Mouse (Mus musculus) cerebellum, postnatal 4 days (tissue): ENCODE results near the gene Ubr3.

Source experiments
- DNase-seq, 2 experiments: peaks; one replicate each; pipeline ENCODE4 v3.0.0; 2022; ENCODE audit warnings: low spot score in 2 of 2, mixed read lengths in 1 of 2

The Ubr3 gene

DNA sequence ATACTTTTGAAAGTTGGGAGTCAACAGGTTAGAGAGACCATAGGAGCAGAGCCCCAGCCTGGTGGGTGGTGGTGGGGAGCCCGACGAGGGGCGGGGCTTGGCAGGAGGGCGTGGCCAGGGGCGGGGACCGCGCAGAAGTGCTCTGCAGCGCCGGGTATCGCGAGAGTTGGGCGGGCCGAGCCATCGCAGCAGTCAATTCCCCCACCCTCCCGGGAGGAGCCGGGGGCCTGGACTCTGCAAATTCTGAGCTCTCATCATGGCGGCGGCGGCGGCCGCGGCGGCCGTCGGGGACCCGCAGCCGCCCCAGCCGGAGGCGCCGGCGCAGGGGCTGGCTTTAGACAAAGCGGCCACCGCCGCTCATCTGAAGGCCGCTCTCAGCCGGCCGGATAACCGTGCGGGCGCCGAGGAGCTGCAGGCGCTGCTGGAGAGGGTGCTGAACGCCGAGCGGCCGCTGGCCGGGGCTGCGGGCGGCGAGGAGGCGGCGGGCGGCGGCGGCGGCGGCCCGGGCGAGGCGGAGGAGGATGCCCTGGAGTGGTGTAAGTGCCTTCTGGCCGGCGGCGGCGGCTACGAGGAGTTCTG lies at the start of gene Ubr3:
Gene Ubr3, plus strand, starts transcription at position 208 of the 579 bp plus-strand sequence.
- DNase-seq, result peak; percentile 96 to 98

DNA sequence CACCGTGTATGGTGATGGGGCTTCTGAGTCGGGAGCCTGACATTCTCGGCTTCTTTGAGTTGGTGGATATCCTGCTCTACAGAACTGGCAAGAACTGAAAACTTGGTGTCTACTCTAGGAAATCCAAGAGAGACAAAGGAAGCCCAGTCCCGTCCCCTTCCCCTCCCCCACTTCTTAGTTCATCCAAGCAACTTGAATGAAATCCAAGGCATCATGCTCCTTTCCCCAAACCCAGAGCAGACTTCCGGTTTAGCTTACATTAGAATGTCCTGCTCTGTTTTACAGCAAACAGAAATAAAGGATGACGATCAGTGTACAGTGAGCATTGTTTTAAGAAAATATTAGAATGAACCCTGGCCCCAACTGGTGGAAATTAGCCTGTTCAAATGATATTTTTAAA lies 47.8 kb upstream of the Ubr3 start:
- DNase-seq, result no peak

DNA sequence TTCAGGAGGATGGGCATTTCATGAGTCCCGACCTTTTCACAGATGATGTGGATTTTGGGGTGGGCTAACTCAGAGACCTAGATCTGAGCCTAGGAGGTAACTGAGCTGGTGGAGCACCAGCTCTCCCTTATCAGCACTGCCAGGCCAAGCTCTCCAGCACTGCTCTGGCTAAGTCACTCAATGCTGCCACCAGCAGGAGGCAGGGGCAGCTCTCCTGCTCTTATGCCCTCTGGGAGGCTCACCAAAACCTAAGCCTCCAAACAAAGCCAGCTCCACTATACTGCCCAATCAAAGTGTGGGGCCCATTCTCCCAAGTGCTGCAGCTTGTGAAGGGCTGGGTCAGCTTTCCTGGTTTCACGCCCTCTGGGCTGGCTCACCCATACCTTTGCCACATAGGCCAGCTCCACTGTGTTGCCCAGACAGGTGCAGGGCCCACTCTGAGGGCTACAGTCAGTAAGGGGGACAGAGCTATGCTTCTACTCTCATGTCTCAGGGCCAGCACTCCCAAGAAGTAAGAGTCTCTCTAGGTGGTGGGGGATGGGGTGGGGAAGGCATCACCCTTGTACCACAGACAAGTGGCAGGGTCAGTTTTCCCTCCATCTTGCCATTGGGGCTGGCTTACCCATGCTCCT lies 45.5 kb upstream of the Ubr3 start:
- no peak for DNase-seq

DNA sequence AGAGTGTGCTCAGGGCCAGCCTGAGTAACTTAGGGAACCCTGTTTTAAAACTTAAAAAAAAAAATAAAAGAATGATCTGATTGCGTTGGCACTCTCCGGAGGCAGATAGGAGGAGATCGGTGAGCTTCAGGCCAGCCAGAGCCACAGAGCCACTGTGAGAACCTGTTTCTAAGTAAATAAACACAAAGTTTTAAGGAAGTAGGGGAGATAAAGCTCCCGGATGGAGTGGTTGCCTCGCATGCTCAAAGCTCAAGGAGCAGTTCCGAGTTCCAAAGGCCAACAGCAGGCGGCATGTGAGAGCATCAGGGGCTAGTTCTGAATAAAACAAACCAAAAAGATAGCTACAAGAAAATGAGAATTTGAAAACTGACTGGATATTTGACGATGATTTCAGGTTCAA lies 40.7 kb upstream of the Ubr3 start:
- DNase-seq, result no peak

DNA sequence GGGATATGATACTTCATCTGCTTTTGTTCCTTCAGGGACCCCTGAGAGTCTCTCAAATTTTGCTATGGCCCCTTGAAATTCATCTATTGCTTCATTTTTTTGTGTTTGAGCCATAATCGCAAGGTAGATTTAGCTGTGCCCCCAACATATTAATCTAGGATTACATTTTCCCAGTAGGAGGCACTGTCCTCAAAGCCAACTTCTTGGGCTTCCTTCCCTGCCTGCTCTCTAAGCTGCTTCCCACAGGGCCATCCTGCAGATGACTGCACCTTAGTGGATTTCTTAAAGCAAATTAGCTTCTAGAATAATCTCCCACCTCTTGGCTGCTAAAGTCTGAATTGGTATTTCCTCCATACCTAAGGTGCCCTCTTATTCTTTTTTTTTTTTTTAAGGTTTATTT lies 39.2 kb upstream of the Ubr3 start:
- no peak for DNase-seq

DNA sequence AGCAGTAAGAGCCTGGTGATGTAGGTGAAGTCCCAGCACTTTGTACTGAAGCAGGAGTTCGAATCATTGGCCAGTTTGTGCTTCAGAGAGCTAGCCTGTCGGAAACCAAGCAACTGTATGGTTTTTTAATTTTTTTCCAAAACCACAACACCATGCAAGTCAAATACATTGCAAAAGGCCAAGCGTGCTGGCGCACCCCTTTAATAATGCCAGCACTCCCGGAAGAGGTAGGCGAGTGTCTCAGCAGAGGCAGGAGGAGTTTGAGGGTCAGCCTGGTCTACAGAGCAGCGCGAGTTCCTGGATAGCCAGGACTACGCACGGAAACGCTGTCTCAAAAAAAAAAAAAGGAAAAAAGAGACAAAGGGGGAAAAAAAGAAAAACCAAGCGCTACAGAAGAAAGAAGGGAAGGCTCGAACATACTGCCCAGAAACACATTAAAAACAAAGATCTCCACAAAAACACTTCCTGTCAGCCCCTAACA lies 36.0 kb upstream of the Ubr3 start:
- DNase-seq, result no peak

DNA sequence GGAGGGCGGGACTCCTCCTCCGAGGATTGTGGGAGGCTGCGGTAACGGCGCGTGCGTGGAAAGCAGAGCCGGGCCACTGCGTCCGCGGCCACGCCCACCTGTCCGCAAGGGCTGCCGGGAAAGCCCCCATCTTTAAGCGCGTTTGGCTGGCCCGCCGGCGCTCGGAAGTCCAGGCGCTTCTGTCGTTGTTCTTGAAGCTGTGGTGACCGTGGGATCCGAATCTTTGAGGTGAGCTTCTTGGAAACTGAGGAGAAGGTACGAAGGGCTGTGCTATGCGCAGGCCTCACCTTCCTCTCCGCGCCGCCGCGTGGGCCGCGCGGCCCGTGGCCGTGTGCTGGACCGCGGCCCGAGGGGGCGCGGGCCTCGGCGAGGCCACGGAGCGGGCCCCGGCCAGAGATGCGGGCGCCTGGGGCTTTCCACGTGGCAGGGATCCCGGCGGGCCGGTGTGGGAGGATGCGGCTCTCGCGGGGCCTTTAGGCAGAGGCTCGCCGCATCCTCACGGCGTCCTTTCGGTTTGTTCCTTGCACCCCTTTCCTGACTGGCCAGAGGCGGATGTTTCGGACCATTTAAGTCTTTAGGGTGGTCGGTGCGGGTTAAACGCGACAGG lies 35.5 kb upstream of the Ubr3 start, which contains the start of gene Ssb:
Gene Ssb, plus strand, starts transcription at position 78 of the 607 bp plus-strand sequence.
- peak; percentile 79 to 93 for DNase-seq

DNA sequence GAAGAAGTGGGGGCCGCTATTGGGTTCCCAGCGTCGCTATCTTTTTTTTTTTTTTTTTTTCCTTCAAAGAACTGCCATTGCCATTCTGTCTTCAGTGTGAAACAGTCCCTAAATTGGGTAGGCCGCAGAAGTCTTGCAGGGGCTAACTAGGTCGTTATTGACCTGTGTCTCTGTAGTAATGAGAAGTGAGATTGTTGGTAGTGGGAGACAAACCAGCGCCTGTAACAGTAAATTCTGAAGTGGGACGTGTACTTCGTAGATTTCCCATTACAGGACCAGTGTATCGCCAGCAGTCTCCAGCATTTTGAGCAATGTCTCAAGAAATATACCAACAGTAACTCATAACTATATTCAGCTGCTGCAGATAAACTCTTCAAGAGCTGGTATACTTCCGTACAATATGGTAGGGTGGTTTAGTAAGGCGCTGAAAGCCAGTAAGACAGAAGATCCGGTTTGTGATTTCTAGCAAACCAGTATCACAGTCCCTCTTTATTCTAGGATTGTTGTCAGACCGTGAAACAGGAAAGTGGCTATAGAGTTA lies 34.9 kb upstream of the Ubr3 start:
- no peak for DNase-seq

DNA sequence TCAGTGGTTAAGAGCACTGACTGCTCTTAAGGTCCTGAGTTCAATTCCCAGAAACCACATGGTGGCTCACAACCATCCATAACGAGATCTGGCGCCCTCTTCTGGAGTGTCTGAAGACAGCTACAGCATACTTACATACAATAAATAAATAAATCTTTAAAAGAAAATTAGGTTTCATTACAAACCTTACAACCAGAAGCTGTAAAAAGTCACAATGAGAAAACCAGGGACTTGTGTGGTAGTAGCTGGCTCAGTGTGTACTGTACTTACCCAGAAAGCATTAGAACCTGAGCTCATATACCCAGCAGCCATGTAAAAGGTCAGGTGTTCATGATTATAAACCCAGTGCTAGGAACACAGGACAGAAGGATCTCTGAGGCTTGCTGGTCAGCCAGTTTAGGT lies 13.1 kb upstream of the Ubr3 start:
- DNase-seq, result no peak

DNA sequence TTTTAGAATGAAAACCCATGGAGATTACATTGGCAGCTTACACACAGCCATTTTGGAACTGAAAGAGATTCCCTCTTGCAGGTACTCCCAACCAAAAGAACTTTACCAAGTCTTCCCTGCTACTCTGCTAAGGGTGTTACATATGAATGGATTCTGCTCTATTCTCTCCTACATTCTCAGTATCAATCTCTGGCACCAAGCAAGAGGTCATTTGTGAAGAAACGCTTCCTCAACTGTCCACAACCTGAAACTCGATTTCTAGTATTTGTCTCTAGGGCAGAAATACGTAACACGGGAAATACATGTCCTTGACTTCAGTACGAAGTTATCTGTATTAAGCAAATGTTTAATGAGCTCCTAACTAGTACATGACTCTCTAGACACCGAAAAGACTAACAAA lies 12.5 kb upstream of the Ubr3 start:
- DNase-seq, result no peak

DNA sequence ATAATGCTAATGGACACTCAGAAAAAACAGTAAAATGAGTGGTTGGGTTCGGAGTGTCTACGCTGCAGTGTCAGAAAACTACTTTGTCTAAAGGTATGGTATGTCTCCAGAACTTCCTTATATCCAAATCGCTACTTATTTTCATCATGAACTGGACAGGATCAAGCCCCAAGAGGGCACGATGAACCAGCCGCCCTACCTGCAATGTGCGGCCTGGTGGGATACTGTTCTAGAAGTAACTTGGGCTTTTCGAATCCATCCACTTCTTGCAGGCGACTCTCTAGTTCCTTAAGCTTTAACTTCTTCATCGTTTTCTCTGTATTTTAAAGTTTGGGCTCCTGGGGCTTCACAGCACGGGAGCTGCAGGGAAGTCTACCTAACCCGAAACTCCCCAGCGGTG lies 12.0 kb upstream of the Ubr3 start:
- no peak for DNase-seq

DNA sequence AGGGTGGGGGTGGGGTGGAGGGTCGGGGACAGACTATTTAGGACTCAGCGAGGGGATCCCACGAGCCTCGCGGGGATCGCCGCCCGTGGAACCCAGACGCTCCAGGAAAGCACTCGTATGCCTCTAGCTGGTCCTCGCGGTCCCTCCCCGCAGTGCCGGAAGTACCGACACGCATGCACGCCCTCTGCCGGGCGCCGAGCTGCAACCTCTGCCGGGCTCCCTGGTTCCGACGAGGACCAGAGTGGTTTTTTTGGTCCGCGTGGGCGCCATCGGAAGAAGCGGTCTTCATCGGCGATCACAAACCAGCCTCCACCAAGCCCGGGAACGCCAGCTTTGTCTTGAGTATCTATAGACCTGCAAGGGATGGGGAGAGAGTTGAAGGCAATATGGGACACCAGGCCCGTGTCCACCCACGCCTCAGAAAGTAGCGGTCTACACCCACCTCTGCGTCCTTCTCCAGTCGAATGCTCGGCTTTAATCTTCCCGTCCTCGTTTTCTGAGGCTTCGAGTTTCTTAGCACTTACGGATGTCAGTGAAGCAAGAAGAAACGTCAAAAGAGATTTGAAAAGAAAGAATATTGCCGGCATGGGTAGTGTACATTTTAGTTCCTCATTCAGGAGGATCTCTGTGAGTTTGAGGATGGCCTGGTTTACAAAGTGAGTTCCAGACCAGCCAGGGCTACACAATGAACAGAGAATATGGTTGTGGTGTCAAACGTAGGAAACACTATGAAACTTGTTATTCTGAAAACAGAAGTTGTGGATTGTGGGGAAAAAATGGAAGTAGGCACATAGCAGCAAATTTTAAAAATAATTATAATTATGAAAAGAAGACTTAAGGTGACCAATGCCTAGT lies 11.4 kb upstream of the Ubr3 start, which contains the start of gene Mettl5:
Gene Mettl5, minus strand, starts transcription at position 165 of the 855 bp plus-strand sequence.
- peak; percentile 78 to 88 for DNase-seq

DNA sequence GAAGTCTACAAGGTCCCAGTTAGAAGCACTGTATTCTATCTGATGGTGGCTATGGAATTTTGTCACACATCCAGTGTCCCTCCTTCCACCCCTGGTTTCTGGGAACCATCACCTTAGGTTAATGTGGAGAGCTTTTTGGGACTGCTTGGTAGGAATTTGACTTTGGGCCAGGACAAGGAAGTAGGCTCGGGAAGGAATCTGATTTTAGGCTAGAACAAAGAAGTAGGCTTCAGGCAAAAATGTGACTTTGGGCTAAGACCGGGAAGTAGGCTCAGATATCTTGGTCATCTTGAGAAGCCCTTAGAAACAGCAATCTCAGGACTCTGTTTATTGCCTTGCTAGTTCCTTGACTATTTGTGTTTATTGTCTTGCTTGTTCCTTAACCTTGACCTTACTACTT lies 8.1 kb upstream of the Ubr3 start:
- no peak for DNase-seq

DNA sequence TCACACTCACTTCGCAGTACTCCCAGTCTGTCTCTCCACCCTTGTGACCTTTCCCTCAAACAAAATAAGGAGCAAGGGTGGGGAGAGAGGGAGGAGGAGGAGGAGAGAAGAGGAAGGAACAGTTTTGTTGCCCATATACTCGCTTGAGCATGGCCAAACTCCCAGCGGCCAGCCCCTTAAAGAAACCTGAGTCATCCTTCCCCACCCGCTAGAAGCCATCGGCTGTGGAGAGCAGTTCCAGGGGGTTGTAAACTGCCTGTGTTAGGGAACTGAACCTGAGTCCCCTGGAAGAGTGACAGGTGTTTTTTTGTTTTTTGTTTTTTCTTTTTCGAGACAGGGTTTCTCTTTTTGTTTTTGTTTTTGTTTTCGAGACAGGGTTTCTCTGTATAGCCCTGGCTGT lies 6.2 kb upstream of the Ubr3 start:
- DNase-seq, result no peak

DNA sequence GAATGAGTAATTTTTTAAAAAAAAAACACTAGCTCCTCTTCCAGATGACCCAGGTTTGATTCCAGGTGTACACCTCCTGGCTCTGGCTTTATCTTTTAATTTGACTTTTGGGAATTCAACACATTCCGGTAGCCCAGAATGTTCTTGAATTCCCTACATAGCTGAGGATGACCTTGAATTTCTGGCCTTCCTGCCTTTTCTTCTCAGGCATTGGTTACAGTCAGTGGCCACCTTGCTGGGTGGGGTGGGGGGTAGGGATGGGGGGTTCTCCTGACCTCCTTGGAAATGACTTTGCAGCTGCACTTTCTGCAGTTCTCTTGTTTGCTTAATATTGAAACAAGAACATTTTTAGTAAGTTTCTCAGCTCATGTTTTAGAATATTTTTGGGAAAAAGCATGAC lies 3.9 kb upstream of the Ubr3 start:
- no peak for DNase-seq

DNA sequence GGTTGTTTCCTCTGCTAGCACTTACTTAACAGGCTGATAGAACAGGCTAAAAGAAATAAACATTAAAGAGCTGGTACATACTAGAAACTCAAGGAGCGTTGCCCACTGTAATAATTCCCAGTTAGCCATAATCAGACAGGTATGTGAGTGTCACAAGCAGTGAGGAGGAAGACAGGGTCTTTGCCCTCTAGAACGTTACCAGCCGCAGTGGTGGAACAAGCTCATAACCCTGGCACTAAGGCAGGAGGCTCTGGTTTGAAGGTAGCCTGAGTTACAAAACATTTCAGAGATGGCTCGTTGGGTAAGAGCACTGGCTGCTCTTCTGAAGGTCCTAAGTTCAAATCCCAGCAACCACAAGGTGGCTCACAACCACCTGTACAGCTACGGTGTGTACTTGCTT lies 3.2 kb upstream of the Ubr3 start:
- DNase-seq, result no peak

DNA sequence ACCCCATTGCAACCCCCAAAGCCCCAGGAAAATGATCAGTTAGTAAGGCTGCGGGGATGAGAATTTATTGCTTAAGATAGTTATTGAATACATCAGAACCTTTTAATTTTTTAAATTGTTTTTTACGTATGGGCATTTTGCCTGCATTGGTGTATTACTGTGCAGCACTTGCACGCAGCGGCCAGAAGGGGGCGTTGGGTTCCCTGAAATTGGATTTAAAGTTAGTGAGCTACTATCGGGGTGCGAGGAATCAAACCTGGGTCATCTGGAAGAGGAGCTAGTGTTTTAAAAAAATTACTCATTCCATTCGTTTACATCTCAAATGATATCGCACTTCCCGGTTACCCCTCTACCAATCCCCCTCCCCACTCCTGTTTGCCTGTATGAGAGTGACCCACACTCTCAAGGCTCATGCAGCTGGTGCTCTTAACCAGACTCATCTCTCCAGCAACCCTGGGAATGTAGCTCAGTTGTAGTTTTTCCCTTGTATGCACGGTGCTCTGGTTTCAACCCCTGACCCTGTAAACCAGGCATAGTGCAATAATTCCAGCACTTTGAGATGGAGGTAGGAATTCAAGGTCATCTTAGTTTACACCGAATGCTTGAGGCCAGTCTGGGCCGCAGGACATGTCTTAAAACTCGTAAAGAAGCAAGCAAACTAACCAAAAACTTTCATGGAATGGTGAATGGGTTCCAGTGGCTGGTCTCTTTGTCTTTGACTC lies 1.4 kb upstream of the Ubr3 start:
- no peak for DNase-seq

DNA sequence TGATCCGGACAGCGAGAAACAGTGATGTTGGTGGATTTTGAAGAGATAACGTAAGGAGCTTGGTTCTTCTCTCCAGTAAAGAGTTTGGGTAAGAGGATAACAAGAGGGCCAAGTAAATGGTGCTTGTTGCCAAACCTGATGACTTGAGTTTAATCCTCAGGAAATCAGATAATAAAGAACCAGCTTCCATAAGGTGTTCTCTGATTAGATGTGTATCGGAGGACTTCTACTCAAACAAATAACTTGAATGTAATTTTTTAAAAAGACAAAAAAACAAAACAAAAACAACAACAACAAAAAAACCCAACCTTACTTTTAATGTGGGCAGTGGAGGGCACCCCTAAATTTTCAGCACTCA lies 843 bp upstream of the Ubr3 start:
- no peak for DNase-seq

DNA sequence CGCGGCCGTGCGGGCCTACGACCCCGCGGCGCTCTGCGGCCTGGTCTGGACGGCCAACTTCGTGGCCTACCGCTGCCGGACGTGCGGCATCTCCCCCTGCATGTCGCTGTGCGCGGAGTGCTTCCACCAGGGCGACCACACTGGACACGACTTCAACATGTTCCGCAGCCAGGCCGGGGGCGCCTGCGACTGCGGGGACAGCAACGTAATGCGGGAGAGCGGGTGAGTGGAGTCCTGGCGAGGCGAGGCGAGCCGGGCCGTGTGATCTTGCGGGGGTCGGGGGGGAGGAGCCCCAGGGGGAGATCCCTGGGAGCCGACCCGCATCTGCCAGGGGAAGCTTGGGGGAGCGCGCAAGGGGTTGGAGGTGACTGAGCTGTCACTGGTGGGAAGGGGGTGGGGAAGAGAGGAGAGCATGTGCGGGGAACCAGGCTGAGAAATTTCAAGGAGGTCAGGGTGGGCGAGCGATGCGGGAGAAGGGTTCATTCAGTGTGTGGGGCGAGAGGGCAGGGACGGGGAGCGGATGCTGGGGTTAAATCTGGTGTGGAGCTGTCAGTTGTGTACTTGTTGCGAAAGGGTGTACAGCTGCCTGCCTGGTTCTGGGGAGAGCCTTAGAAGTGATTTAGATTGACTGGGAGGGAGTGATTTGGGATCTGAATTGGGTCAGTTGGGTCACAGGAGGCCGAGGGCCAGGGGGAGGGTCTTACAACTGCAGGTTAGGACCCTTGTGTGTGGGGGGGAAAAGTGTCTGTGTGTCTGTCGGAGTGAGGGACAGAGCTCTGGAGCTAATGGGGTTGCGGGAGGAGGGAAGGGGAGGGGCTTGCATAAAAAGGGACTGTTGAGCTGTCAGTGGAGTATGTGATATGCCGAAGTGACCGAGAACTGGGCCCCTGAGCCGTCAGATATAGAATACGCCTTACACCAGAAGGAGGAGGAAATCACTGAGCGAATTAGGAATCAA lies 851 bp downstream of the Ubr3 start:
- DNase-seq, result peak; percentile 21 to 43

DNA sequence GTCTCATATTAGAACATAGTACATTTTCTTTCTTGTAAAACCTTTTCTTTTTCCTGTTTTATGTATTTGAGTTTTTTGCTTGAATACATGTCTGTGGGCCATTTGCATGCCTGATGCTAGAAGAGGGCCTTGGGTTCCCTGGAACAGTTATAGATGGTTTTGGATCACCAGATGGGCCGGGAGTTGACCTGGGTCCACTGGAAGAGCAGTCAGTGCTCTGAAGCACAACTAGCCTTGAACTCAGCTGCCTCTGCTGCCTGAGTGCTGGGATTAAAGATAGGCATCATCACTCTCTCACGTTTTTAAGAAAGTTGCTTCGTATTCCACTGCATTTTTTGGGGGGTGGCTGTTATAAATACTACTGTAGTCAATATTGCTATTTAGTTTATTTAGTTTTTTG lies 6.5 kb downstream of the Ubr3 start:
- DNase-seq, result no peak
